Mouse (Mus musculus) cerebellum, adult 2 months (tissue): Measurements from ENCODE around the gene Kirrel3.

Experiments used
- CTCF ChIP-seq: fragments of 200-500 bp; IDR thresholded peaks from 2 replicates; pipeline ENCODE4 v1.5.1; 2011; ENCODE audit warnings: low read depth, mild to moderate bottlenecking, control low read depth, low read length, moderate library complexity, borderline replicate concordance; ENCODE audit not compliant: insufficient read depth
- POLR2A ChIP-seq: fragments of 200-500 bp; IDR thresholded peaks from 2 replicates; pipeline ENCODE4 v1.6.1; 2011; ENCODE audit warnings: low read length, control low read depth, borderline replicate concordance; ENCODE audit not compliant: insufficient read depth

DNA sequence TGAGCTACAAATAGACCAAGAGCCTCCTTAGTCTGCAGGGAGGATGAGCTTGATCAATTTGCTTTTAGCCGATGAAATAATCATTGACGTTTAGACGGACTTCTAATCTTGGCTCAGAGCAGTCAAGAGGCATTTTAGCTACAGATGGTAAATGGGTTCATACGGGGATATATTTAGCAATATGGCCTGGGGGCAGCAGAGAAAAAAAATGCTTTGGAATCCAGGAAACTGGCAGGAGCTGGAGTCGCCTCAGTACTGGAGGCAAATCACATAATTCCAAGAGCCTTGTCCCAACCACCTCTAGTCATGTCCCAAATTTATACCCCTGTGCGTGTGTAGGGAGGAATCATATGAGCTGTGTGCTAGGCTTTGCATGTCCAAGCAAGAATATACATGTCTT is 132.4 kb downstream of the Kirrel3 start:
- TF ChIP-seq POLR2A (no peak), CTCF (no peak)
